Mouse (Mus musculus) embryonic facial prominence, embryonic 13.5 days (tissue): Measurements from ENCODE around the gene Gen1. TPM values are rescaled to one million over a fixed set of nuclear protein-coding genes. Genes with fewer than 3 reads are reported as not detected.

Experiments used
- ATAC-seq: fragments of 200-750 bp; cut with Nextera tagmentation; 2 replicates; pipeline ENCODE4 v1.8.0; 2017; ENCODE audit warnings: low read depth; ENCODE audit not compliant: insufficient number of reproducible peaks, insufficient read depth, low FRiP score, low TSS enrichment
- H3K27ac ChIP-seq: fragments of 300-500 bp; sonication (generic); 2 replicates; pipeline ENCODE4 v1.5.1; 2015; ENCODE audit warnings: moderate library complexity, mild to moderate bottlenecking, inconsistent platforms
- H3K27me3 ChIP-seq: fragments of 300-500 bp; sonication (generic); 2 replicates; pipeline ENCODE4 v1.6.1; 2015; ENCODE audit warnings: mild to moderate bottlenecking, inconsistent platforms
- H3K36me3 ChIP-seq: fragments of 300-500 bp; sonication (generic); 2 replicates; pipeline ENCODE4 v1.6.1; 2015; ENCODE audit warnings: mild to moderate bottlenecking, inconsistent platforms
- H3K4me1 ChIP-seq: fragments of 300-500 bp; sonication (generic); 2 replicates; pipeline ENCODE4 v1.6.1; 2015; ENCODE audit warnings: inconsistent platforms
- H3K4me2 ChIP-seq: fragments of 300-500 bp; sonication (generic); 2 replicates; pipeline ENCODE4 v1.6.1; 2015; ENCODE audit warnings: moderate library complexity, mild to moderate bottlenecking, inconsistent platforms
- H3K4me3 ChIP-seq: fragments of 300-500 bp; sonication (generic); 2 replicates; pipeline ENCODE4 v1.5.1; 2015; ENCODE audit warnings: mild to moderate bottlenecking, inconsistent platforms
- H3K9ac ChIP-seq: fragments of 300-500 bp; sonication (generic); 2 replicates; pipeline ENCODE4 v1.6.1; 2015; ENCODE audit warnings: mild to moderate bottlenecking, inconsistent platforms
- H3K9me3 ChIP-seq: fragments of 300-500 bp; sonication (generic); 2 replicates; pipeline ENCODE4 v1.6.1; 2016; ENCODE audit warnings: inconsistent platforms
- WGBS: fragments of 180-500 bp; shearing (Covaris S2); methylation state at CpG from one replicate; pipeline ENCODE4 v1.1.7; 2015; ENCODE audit warnings: mixed read lengths; 5-methylcytosine and 5-hydroxymethylcytosine counted together
- microRNA-seq: library from miRNA; unstranded; fragments of <30 nt; microRNA quantifications from one replicate; pipeline ENCODE4, GENCODE M21; 2016
- polyA plus RNA-seq: library from polyadenylated mRNA; unstranded; fragments of >200 nt; fragmentation: Nextera tagmentation; extraction: Ambion mirVana; gene quantifications from 2 replicates; pipeline ENCODE4 v1.2.1, GENCODE M21; 2015

Gene Gen1
- polyA plus RNA-seq, 1 experiment from 2014 or later, result 9.3 TPM

DNA sequence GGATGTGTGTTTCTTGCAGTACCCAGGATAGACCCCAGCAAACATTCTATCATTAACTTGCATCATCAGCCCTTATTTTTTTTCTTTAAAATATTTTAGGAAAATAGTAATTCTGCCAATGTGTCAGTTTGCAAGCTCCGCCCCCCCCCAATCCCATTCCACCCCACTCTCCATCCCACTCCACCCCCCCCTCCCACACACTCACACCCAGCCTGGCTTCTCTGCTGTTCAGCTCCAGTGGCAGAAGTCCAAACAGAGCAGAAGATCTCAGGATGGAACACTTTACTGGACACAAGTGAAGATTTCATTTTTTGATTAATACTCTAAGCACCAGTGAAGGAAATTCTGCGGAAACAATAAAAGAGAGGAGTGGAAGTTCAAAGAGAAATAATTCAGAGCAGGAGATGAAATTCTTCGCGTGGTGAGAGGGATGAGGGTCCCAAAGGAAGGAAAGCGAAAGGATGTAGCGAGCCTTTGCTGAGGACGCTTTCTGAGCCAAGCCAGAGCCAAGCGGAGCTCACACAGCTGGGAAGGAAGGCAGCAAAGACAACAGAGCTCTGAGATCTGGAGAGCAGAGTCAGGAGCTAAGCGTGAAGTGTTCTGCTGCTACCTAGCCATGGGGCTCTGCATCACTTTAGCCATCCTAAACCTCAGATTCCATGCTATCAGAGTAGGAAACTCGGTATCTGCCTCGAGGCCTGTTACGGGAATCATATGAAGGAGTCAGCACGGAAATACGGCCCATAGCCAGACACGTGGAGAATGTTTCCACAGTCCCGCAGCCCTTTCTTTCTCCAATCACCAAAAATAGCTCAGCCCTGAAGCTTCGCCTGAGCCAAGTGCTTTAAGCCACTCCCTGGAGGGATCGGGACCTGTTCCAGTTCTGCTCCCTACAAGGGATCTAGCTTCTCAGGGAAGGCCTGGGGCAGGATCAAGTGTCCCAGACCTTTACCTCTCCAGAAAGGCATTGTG lies 61.6 kb downstream of the Gen1 start:
- no peak for ATAC-seq
- Histone ChIP-seq H3K9me3 (no peaks in the 10 kb centered on the region), H3K36me3 (no peaks in the 10 kb centered on the region), H3K27me3 (no peaks in the 10 kb centered on the region), H3K27ac (peak overlapping the region; percentile 22; the same call in 1 of the 2 replicates), H3K4me3 (no peak overlapping the region), H3K4me2 (no peak overlapping the region), H3K4me1 (peaks cover 11% of the 10 kb centered on the region), H3K9ac (no peak overlapping the region; the same call in 1 of the 2 replicates)
- WGBS, result 56% methylated on average over 18 of the region's 18 CpGs

- no peaks in the 10 kb centered on the region for H3K36me3 ChIP-seq
- no peaks in the 10 kb centered on the region for H3K27me3 ChIP-seq
- 81% methylated on average over 8 of the region's 8 CpGs for WGBS
- no peak overlapping the region for H3K4me3 ChIP-seq
- ATAC-seq, result no peak
- H3K4me1 ChIP-seq, result peaks cover 11% of the 10 kb centered on the region
- no peak overlapping the region for H3K27ac ChIP-seq
- no peak overlapping the region for H3K4me2 ChIP-seq
- H3K9me3 ChIP-seq, result no peaks in the 10 kb centered on the region
- H3K9ac ChIP-seq, result no peak overlapping the region
Measured at GRCm38 (mm10) chr12:11202476-11202875, 63.1 kb downstream of the Gen1 start.

DNA sequence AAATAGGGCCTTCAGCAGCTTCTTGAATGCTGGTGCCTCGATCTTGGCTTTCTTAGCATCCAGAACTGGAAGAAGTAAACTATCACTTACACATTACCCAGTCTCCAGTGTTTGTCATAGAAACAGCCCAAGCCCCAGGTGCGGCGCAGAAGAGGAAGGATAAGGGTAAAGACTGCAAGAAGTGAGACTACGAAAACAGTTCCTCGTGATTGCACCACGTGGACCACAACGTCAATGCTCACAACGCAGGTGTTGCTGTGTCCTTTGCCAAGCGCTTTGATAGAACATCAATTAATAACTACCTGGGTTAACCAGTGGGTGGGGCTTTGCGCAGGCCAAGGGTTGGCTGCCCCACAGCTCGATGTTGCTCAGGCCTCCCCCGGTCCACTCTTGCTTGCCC lies 64.9 kb downstream of the Gen1 start:
- WGBS, result 92% methylated on average over 12 of the region's 12 CpGs
- no peak overlapping the region for H3K4me2 ChIP-seq
- no peak overlapping the region for H3K4me3 ChIP-seq
- H3K4me1 ChIP-seq, result peaks cover 11% of the 10 kb centered on the region
- no peak overlapping the region for H3K9ac ChIP-seq
- H3K27ac ChIP-seq, result no peak overlapping the region
- no peaks in the 10 kb centered on the region for H3K9me3 ChIP-seq
- ATAC-seq, result no peak
- H3K27me3 ChIP-seq, result no peaks in the 10 kb centered on the region
- H3K36me3 ChIP-seq, result no peaks in the 10 kb centered on the region

DNA sequence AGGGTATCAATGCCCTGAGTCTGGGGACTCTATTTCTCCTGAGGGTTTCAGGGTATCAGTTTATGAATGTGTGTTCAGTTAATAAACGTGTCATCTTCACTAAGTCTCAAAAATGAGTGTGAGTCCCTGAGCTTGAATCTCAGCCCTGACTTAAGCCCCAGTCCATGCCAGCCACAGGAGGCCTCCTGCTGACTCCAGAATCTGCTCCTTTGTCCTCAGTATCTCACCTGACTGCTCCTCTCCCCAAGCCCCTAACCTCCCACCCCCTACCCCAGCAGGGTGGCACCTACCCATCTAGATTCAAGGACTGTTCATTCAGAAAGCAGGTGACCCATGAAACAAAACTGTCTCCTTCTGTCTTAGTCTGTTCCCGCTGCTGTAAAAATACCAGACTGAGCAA lies 67.0 kb downstream of the Gen1 start:
- WGBS, result 50% methylated on average over 2 of the region's 2 CpGs
- Histone ChIP-seq H3K4me3 (no peak overlapping the region), H3K36me3 (no peaks in the 10 kb centered on the region), H3K9me3 (no peaks in the 10 kb centered on the region), H3K4me1 (no peaks in the 10 kb centered on the region), H3K27ac (no peak overlapping the region), H3K4me2 (no peak overlapping the region), H3K9ac (no peak overlapping the region), H3K27me3 (no peaks in the 10 kb centered on the region)
- ATAC-seq, result no peak

DNA sequence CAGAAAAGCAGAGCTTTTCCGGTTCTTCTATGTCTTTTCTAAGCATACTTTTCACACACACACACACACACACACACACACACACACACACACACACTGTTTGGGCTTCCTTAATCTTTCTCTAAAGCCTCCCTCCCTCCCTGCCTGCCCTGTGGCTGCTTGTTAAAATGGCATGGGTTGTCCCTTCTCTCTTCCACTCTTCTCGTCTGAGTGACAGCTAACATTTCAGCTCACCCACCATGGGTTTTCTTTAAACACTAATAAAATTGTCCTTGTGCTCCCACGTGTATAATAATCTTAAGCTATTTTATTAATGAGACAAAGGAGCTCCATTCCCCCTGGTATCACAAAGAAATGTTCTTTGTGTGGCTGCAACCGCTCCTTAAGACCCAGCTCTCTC lies 67.6 kb downstream of the Gen1 start:
- no peak for ATAC-seq

GRCm38 (mm10) chr12:11196830-11197229 lies 68.8 kb downstream of the Gen1 start:
- no peak for ATAC-seq
- no peak overlapping the region for H3K27ac ChIP-seq
- no peak overlapping the region for H3K4me2 ChIP-seq
- 51% methylated on average over 5 of the region's 5 CpGs for WGBS
- no peak overlapping the region for H3K9ac ChIP-seq
- no peaks in the 10 kb centered on the region for H3K36me3 ChIP-seq
- no peak overlapping the region for H3K4me3 ChIP-seq
- no peaks in the 10 kb centered on the region for H3K9me3 ChIP-seq
- H3K4me1 ChIP-seq, result no peaks in the 10 kb centered on the region
- no peaks in the 10 kb centered on the region for H3K27me3 ChIP-seq

More for the DNA sequence above, 67.6 kb downstream of the Gen1 start:
- H3K9ac ChIP-seq, result no peak overlapping the region
- H3K27me3 ChIP-seq, result no peaks in the 10 kb centered on the region
- WGBS, result 36% methylated on average over 4 of the region's 4 CpGs
- no peaks in the 10 kb centered on the region for H3K4me1 ChIP-seq
- H3K4me2 ChIP-seq, result no peak overlapping the region
- H3K4me3 ChIP-seq, result no peak overlapping the region
- no peak overlapping the region for H3K27ac ChIP-seq
- H3K36me3 ChIP-seq, result no peaks in the 10 kb centered on the region
- no peaks in the 10 kb centered on the region for H3K9me3 ChIP-seq

DNA sequence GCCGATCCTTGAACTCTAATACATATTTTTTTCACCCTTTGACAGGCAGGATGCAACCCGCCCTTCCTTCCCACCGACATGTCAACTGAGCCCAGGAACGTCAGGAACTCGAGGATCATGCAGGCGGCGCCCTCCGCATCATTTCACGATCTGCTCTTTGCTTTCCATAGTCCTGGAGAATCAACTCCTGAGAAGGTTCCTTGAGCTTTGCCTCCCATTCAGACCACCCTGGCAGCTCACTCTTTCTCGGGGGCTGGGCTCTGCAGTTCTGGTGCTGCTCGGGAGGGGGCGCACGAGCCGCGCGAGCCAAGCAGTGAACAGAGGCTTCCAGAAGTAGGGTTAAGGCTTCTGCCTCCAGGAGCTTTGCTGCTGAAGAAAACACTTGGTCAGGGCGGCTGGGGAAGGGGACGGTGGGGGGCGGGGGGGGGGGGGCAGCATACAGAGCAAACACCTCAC lies 69.4 kb downstream of the Gen1 start:
- Histone ChIP-seq H3K4me3 (peak overlapping the region; percentile 20), H3K36me3 (no peaks in the 10 kb centered on the region), H3K9ac (no peak overlapping the region), H3K27me3 (no peaks in the 10 kb centered on the region), H3K27ac (no peak overlapping the region), H3K4me1 (no peaks in the 10 kb centered on the region), H3K4me2 (peak overlapping the region; percentile 50), H3K9me3 (no peaks in the 10 kb centered on the region)
- ATAC-seq, result peak; percentile 48; the same call in 1 of the 2 replicates
- WGBS, result 9% methylated on average over 18 of the region's 19 CpGs

DNA sequence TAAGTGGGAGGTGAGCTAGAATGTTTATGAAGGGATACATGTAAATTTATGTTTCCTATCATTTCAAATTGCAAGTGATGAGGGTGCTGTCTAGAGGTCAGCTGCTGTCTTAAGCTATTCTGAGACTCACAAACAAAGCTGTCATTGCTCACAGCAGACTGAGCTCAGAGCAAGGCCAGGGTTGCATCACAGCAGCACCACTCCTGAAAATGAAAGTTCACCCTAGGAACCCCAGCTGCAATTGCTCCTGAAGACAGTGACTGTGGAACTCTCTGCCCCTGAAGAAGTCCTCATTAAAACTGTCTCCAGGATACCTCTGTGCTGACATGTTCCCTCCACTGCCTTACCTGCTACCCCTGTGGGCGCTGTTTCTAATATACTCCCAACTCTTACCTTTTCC lies 70.6 kb downstream of the Gen1 start:
- Histone ChIP-seq H3K27me3 (no peaks in the 10 kb centered on the region), H3K4me1 (no peaks in the 10 kb centered on the region), H3K9me3 (no peaks in the 10 kb centered on the region), H3K9ac (no peak overlapping the region), H3K4me2 (no peak overlapping the region), H3K4me3 (no peak overlapping the region), H3K27ac (no peak overlapping the region), H3K36me3 (no peaks in the 10 kb centered on the region)
- ATAC-seq, result no peak
- 93% methylated on average over 1 of the region's 1 CpGs for WGBS

Small RNA genes within 50 kb of the gene (microRNA-seq; reads per million reads assigned to microRNA genes)
- not detected for gene Mir7675

Other genes starting within 250 kb of the Gen1 start
- 1.4 and 2.7 TPM in 2 replicates for gene Kcns3, start 114.7 kb downstream of the Gen1 start, polyA plus RNA-seq
- not detected in 2 replicates for gene Msgn1, start 56.8 kb downstream of the Gen1 start, polyA plus RNA-seq
- gene Smc6, start 85 bp upstream of the Gen1 start, polyA plus RNA-seq, result 161 and 174 TPM in 2 replicates
- 2.9 and 5.0 TPM in 2 replicates for gene Vsnl1, start 170.8 kb upstream of the Gen1 start, polyA plus RNA-seq
- gene Rad51ap2, start 190.3 kb upstream of the Gen1 start, polyA plus RNA-seq, result 1.1 and 1.4 TPM in 2 replicates